Mouse (Mus musculus) small intestine, adult 2 months (tissue): Measurements from ENCODE around the gene Cpa4. TPM values are rescaled to one million over a fixed set of nuclear protein-coding genes. Genes with fewer than 3 reads are reported as not detected.

Experiments
- H3K27ac ChIP-seq: fragments of 200-500 bp; 2 replicates; pipeline ENCODE4 v1.5.1; 2012; ENCODE audit warnings: low read depth, low read length, control low read depth, inconsistent platforms; ENCODE audit not compliant: insufficient read depth
- H3K27me3 ChIP-seq: fragments of 200-500 bp; 2 replicates; pipeline ENCODE4 v1.6.1; 2012; ENCODE audit warnings: mild to moderate bottlenecking, moderate library complexity, low read length, inconsistent platforms; ENCODE audit not compliant: control insufficient read depth, insufficient read depth
- H3K36me3 ChIP-seq: fragments of 200-500 bp; 2 replicates; pipeline ENCODE4 v1.6.1; 2012; ENCODE audit warnings: mild to moderate bottlenecking, low read length, control low read depth, inconsistent platforms; ENCODE audit not compliant: control insufficient read depth, insufficient read depth
- H3K4me1 ChIP-seq: fragments of 200-500 bp; 2 replicates; pipeline ENCODE4 v1.6.1; 2012; ENCODE audit warnings: low read length, inconsistent platforms, mixed read lengths; ENCODE audit not compliant: control insufficient read depth, insufficient read depth, insufficient read length
- H3K4me3 ChIP-seq: fragments of 200-500 bp; 2 replicates; pipeline ENCODE4 v1.5.1; 2012; ENCODE audit warnings: low read depth, mild to moderate bottlenecking, control low read depth, inconsistent platforms, low read length, moderate library complexity
- CTCF ChIP-seq: fragments of 200-500 bp; IDR thresholded peaks from 2 replicates; pipeline ENCODE4 v1.5.1; 2012; ENCODE audit warnings: low read depth, mild to moderate bottlenecking, control low read depth, inconsistent platforms, low read length, moderate library complexity, mixed read lengths; ENCODE audit not compliant: insufficient replicate concordance, insufficient read length; ENCODE audit errors: extremely low read depth
- POLR2A ChIP-seq: fragments of 200-500 bp; IDR thresholded peaks from 2 replicates; pipeline ENCODE4 v1.6.1; 2012; ENCODE audit warnings: low read depth, mild to moderate bottlenecking, control low read depth, inconsistent platforms, low read length, moderate library complexity
- WGBS: fragments of 180-500 bp; shearing (Covaris S2); methylation state at CpG from one replicate; pipeline ENCODE4 v1.1.7; 2018; 5-methylcytosine and 5-hydroxymethylcytosine counted together
- polyA plus RNA-seq: library from polyadenylated mRNA; depleted of rRNA; stranded (reverse); fragments of >200 nt; gene quantifications from 2 replicates; pipeline ENCODE4 v1.2.3, GENCODE M21; 2012

The Cpa4 gene
- polyA plus RNA-seq, 1 experiment: not detected

GRCm38 (mm10) chr6:30538800-30539199, 29.4 kb upstream of the Cpa4 start:
- 83% methylated on average over 5 of the region's 5 CpGs for WGBS
- Histone ChIP-seq H3K27me3 (no peaks in the 10 kb centered on the region), H3K27ac (no peak overlapping the region), H3K36me3 (no peaks in the 10 kb centered on the region), H3K4me1 (no peaks in the 10 kb centered on the region), H3K4me3 (no peak overlapping the region)
- TF ChIP-seq POLR2A (no peak), CTCF (no peak)

GRCm38 (mm10) chr6:30541009-30541799, 27.0 kb upstream of the Cpa4 start, which contains the start of gene Cpa2:
Gene Cpa2, plus strand, starts transcription at chr6:30541582.
- H3K4me3 ChIP-seq: no peak within 1 kb of the TSS
- H3K36me3 ChIP-seq: no peaks in the 10 kb centered on the region
- H3K4me1 ChIP-seq: no peaks in the 10 kb centered on the region
- no peaks in the 10 kb centered on the region for H3K27me3 ChIP-seq
- H3K27ac ChIP-seq: no peak within 1 kb of the TSS
- no peak for TF ChIP-seq CTCF
- no peak for TF ChIP-seq POLR2A
- 36% methylated on average over 11 of the region's 11 CpGs for WGBS

DNA sequence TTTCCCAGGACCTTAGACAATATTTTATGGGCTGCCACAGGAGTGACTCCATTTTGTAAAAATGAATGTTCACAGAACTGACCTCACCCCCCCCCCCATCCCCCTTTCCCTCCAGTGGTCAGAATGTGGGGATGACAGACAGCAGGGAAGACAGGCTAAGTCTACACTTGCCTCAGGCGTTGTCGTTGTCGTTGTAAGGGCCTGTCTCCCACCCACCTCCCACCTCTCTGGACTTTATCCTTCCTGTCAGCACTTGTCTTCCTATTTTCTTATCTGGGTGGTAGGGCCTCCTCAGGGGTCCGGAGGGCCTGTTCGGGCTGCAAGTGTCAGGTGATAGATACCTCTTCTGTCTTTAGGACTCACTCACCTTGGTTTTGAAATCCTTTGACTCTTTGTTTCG, 25.9 kb upstream of the Cpa4 start:
- H3K36me3 ChIP-seq: no peaks in the 10 kb centered on the region
- no peak overlapping the region for H3K4me3 ChIP-seq
- H3K27me3 ChIP-seq: no peaks in the 10 kb centered on the region
- whole genome bisulfite sequencing: 91% methylated on average over 6 of the region's 6 CpGs
- no peak overlapping the region for H3K27ac ChIP-seq
- H3K4me1 ChIP-seq: no peaks in the 10 kb centered on the region
- no peak for TF ChIP-seq CTCF
- no peak for TF ChIP-seq POLR2A

- TF ChIP-seq CTCF: no peak
- TF ChIP-seq POLR2A: no peak
- no peak overlapping the region for H3K27ac ChIP-seq
- no peaks in the 10 kb centered on the region for H3K36me3 ChIP-seq
- H3K4me3 ChIP-seq: no peak overlapping the region
- no peaks in the 10 kb centered on the region for H3K27me3 ChIP-seq
- H3K4me1 ChIP-seq: no peaks in the 10 kb centered on the region
- 83% methylated on average over 12 of the region's 12 CpGs for WGBS
Observed at GRCm38 (mm10) chr6:30543077-30543476, 25.1 kb upstream of the Cpa4 start.

DNA sequence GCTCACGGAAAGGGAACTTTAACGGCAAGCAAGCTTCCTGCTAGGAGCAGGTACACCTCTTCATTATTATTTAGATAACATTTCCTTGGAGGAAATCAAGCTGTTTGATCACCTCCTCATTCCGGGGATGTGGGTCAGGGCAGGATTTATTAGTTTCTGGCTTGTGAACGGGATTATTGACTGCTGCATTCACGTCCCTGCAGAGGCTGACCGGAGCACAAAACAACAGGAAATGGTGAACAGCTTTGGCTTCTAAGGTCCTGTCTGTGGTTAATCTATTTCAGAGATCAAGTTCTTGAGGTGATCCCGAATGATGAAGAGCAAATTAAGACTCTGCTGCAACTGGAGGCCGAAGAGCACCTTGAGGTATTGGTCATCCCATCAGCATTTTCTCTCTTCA, 24.3 kb upstream of the Cpa4 start:
- no peaks in the 10 kb centered on the region for H3K27me3 ChIP-seq
- no peak overlapping the region for H3K27ac ChIP-seq
- no peaks in the 10 kb centered on the region for H3K36me3 ChIP-seq
- H3K4me3 ChIP-seq: no peak overlapping the region
- no peak for TF ChIP-seq POLR2A
- TF ChIP-seq CTCF: no peak
- H3K4me1 ChIP-seq: no peaks in the 10 kb centered on the region
- WGBS: 15% methylated on average over 8 of the region's 8 CpGs

DNA sequence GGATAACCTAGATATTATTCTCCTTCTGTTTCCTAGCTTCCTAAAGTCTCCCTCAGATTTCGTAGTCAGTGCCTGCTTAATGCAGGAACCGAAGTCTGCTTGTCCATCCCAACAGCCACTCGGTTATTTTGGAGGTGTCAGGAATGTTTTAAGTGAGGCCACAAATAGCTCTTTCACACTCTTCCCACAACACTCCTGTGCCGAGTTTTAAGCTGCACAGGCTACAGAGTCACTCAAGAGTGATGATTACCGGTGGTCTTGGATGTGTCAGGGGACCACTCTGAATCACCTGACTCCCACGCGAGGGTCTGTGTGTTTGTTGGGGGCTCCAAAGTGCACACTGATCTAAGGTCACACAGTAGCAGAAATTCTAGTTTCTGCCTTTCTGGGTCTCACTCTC, 22.5 kb upstream of the Cpa4 start:
- 87% methylated on average over 7 of the region's 7 CpGs for WGBS
- no peak overlapping the region for H3K27ac ChIP-seq
- no peaks in the 10 kb centered on the region for H3K4me1 ChIP-seq
- no peak overlapping the region for H3K4me3 ChIP-seq
- H3K36me3 ChIP-seq: no peaks in the 10 kb centered on the region
- H3K27me3 ChIP-seq: no peaks in the 10 kb centered on the region
- TF ChIP-seq CTCF: no peak
- TF ChIP-seq POLR2A: no peak

GRCm38 (mm10) chr6:30546571-30547273, 21.4 kb upstream of the Cpa4 start:
- 41% methylated on average over 17 of the region's 17 CpGs for WGBS
- Histone ChIP-seq H3K4me1 (no peaks in the 10 kb centered on the region), H3K4me3 (peak overlapping the region; percentile 33), H3K27ac (no peak overlapping the region), H3K27me3 (no peaks in the 10 kb centered on the region), H3K36me3 (no peaks in the 10 kb centered on the region)
- TF ChIP-seq POLR2A (no peak), CTCF (no peak)
